Mouse (Mus musculus): ENCODE results near the gene 1700019N19Rik.

- no peak for TF ChIP-seq CTCF (IDR thresholded peaks at IDR 0.05; ENCODE audit: low read depth, low read length)
- no peak for TF ChIP-seq POLR2A (IDR thresholded peaks at IDR 0.05; ENCODE audit: borderline replicate concordance, low read depth, low read length)
These were observed 931 bp upstream of the 1700019N19Rik start for GRCm38 (mm10) chr19:58795114-58795669.

Measured in bone marrow macrophage, adult 2 months (primary cell).